Mouse (Mus musculus) common myeloid progenitor, adult 5-6 weeks (primary cell): ENCODE results near the gene Psma5. TPM values are rescaled to one million over a fixed set of nuclear protein-coding genes. Genes with fewer than 3 reads are reported as not detected.

ENCODE experiments used
- ATAC-seq: replicated peaks from 2 replicates; pipeline ENCODE4 v1.8.0; 2016; ENCODE audit warnings: low read depth, mild to moderate bottlenecking, moderate TSS enrichment, inconsistent platforms; ENCODE audit not compliant: poor library complexity, severe bottlenecking
- total RNA-seq: library from RNA; stranded (forward); fragments of 200-1000, 187-1606 nt; gene quantifications from 2 replicates; pipeline ENCODE4 v1.2.3, GENCODE M21; 2017

The Psma5 gene
- total RNA-seq, 1 experiment from 2014 or later = 240 TPM

GRCm38 (mm10) chr3:108300455-108301030, 43.8 kb downstream of the Psma5 start:
- ATAC-seq = no peak

- no peak for ATAC-seq
Measured at GRCm38 (mm10) chr3:108303683-108304082, 47.0 kb downstream of the Psma5 start.

GRCm38 (mm10) chr3:108304747-108305146, 48.0 kb downstream of the Psma5 start:
- no peak for ATAC-seq

- ATAC-seq = peak; percentile 25
Measured at GRCm38 (mm10) chr3:108306387-108306786, 49.7 kb downstream of the Psma5 start.

GRCm38 (mm10) chr3:108307485-108307884, 50.8 kb downstream of the Psma5 start:
- ATAC-seq = no peak

- ATAC-seq = no peak
Measured at GRCm38 (mm10) chr3:108310921-108311341, 54.2 kb downstream of the Psma5 start.

- ATAC-seq = no peak
Measured at GRCm38 (mm10) chr3:108311688-108312087, 55.0 kb downstream of the Psma5 start.

GRCm38 (mm10) chr3:108312414-108312813, 55.7 kb downstream of the Psma5 start:
- no peak for ATAC-seq

GRCm38 (mm10) chr3:108313138-108313537, 56.4 kb downstream of the Psma5 start:
- no peak for ATAC-seq

GRCm38 (mm10) chr3:108314038-108314675, 57.4 kb downstream of the Psma5 start:
- no peak for ATAC-seq

- no peak for ATAC-seq
Measured at GRCm38 (mm10) chr3:108318517-108318916, 61.8 kb downstream of the Psma5 start.

GRCm38 (mm10) chr3:108321671-108322070, 64.9 kb downstream of the Psma5 start:
- ATAC-seq = 0 out of 2 replicates have a peak, but pooled peaks have one; percentile 29

GRCm38 (mm10) chr3:108322136-108322535, 65.4 kb downstream of the Psma5 start:
- ATAC-seq = no peak

- 0 out of 2 replicates have a peak, but pooled peaks have one; percentile 39 for ATAC-seq
Measured at GRCm38 (mm10) chr3:108322962-108323361, 66.2 kb downstream of the Psma5 start.

- ATAC-seq = no peak
Measured at GRCm38 (mm10) chr3:108324837-108325236, 68.1 kb downstream of the Psma5 start.

GRCm38 (mm10) chr3:108325521-108325920, 68.8 kb downstream of the Psma5 start:
- ATAC-seq = no peak

- no peak for ATAC-seq
Measured at GRCm38 (mm10) chr3:108327275-108327674, 70.5 kb downstream of the Psma5 start.

GRCm38 (mm10) chr3:108327916-108328315, 71.2 kb downstream of the Psma5 start:
- no peak for ATAC-seq

GRCm38 (mm10) chr3:108328441-108328841, 71.7 kb downstream of the Psma5 start:
- peak; percentile 88 for ATAC-seq
